Mouse (Mus musculus) 3T3-L1 (cell line): ENCODE results near the gene Stip1.

Source experiments
- DNase-seq: peaks from one replicate; pipeline ENCODE4 v3.0.0-alpha.2; 2015; ENCODE audit warnings: low read depth, low spot score

The Stip1 gene

DNA sequence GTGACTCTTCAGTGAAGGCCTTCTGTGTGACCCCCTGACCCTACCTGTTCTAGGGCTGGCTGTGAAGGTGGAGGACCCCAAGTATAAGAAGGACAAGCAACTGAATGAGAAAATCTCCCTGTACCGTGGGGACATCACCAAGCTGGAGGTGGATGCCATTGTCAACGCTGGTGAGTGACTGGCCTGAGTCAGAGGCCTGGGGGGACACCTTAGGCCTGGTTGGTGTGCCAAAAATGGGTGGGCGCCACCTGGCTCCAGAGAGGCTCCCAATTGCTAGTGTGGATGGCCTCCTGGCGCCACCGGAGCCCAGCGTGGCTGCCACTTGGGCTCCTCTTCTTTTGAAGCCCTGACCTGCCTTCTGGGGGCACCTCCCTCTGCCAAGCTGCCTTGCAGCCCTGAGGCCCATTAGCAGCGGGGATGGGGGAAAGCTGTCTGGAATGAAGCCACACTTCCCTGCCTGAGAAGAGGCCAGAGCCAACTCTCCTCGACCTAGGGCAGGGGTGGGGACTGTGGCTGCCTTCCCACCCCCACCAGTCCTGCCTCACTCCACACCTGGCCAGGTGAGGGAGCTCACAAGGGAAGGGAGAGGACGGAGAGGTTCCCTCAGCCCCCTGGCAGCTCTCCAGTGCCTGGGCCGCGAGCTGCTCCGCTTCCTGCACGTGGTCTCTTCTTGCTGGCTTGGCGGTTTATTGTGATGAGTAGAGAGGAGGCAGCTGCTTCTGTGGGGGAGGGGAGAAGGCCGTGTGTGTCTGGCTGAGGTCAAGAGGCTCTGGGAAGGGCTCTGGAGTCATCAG, 26.5 kb upstream of the Stip1 start:
- DNase-seq = no peak

DNA sequence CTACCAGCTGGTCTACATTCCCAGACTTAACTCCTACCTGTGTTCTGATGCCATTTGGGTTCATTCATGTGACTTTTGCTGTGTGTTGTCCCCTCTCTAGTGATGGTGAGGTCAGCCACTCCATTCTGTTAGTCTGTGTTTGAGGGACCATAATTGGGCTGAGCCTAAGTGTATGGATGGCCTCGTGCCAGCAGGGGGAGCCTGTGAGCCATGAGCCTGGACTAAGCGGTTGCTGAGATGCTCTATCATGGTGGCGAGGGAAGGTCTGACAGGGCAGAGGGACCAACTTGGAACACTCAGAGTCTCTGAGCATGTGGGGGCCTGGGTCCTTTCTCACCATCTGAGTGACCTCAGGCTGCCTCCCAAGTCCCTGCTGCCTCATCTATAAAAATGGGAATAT, 24.8 kb upstream of the Stip1 start:
- peak; percentile 93 for DNase-seq

DNA sequence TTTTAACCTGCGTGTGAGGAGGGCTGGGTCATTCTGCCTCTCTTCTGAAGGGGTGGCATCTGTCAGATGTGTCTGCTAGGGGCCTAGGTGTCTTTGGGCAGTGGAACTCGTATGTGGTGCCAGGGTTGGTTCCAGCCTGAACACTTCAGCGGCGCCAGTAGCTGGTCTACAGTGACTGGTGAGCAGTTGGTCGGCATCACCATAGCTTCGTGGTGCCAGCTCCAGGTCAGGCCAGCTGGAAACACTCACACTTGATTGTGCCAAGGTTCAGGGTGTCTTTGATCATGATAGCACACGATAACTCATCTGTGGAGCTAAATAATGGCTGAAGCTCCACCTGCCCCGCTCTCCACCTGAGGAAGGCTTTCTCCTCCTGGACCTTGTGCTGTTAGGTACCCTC, 23.1 kb upstream of the Stip1 start:
- no peak for DNase-seq

DNA sequence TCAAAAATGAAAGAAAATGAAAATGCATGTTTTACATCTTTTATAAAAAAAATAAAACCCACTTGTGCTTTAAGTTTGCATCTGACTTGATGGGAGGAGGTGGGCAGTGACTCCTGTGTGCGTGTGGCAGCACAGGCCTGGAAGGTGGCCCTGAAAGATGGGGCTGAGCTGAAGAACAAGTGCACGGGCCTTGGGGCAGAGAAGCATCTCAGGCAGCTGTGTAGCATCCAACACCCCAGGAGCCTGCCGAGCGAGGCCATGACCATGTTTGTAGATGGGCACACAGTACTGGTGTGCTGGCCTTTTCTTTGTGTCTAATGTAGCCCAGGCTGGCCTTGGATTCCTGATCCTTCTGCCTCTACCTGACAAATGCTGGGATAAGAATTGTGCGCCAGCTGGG, 22.3 kb upstream of the Stip1 start:
- no peak for DNase-seq

DNA sequence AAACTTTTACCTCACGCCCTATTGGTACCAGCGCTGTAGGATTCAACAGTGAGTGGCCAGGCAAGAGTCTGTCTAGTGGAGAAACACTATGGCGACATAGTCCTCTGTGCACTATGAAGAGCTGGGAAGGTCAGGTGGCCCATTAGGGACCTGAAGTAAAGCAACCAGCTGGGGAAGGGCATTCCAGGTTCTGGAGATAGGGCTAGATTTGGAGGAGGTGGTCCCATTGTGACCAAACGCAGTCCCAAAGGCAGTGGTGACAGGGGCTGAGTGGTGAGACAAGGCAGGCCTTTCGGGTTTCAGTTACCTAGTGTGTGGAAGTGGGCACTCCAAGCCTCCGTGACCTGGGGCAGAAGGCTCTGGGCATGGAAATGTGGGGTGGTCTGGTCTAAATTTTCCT, 18.8 kb upstream of the Stip1 start:
- no peak for DNase-seq

DNA sequence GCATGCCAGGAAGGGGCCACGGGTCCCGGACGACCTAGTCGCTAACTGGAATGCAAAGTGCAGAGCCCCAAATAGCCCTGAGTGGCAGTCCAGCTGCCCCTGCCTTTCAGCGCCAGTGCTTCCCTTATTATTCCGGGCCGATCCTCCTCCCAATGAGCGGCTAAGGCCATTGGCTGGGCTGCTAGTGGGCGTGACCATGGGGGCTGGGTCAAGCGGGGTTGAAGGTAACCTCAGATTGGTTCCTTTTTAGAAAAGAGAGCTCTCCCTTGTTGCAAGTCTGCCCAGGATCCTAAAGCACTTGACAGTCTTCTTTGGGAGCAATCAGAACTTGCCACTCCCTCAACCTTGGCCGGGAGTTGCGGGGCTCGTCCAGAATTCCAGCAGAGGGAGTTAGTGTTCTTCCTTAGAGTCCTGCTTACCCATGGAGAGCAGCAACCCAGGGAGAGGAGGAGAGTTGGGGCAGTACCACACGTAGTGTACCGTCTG, 18.0 kb upstream of the Stip1 start:
- DNase-seq = peak; percentile 96

DNA sequence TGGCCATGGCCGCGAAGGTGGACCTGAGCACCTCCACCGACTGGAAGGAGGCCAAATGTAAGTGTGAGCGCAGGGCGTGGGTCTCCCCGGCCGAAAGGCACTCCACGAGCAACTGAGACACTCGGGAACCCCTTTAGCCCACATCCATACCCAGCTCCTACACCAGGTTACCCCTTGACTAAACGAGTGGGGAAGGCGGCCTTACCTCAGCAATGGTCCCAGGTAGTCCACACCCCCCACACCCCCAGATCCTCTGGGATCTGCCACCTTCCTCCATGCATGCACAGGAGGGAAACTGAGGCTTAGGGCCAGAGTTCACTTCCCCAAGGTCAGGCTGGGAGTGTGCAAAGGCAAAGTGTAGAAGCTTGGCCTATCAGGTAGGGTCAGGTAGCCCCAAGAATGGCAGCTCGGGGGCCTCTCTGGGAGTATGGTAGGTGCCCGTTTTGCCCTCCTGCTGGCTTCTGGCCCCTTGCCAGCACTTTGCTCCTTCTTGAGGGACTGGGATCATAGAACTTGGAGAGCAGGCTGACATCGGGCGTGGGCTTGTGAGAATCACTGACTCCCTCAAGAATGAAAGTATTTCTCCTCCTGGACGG, 17.5 kb upstream of the Stip1 start:
- DNase-seq = no peak

DNA sequence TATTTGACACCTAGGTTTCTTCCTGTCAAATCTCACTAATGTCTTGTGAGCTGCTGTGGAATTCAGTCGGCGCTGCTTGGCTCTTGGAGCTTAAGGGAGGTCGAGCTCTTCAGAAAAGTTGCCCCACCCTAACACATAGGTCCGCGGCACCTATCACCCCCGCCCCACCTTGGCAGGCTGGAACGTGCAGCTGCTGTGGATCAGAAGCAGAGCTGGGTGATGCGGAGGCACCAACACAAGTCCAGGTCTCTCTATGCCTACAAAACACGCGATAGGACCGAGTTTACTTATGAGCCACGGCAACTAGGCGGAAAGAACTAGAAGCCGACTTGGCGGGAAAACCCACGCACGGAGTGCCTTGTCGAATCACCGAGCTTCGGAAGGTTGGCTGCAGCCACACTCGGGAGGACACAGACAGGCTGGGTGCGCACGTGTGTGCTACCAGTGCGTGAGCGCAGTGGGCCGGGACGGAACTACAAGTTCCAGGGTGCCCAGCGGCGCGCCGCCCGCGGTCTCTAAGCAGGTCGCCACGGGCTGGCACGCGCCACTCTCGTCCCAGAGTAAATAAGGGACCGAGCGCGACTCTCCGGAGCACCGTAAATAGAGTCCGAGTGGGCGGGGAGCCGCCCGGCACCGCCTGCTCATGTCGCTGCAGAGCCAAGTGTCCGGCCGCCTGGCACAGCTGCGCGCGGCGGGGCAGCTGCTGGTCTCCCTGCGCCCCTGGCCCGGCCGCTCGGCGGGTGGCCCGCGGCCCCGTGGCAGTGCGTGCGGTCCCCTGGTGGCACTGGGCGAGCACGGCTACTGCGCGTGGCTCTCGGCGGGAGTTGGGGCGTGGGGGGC, 16.7 kb upstream of the Stip1 start, which contains the start of gene Macrod1:
Gene Macrod1 (plus strand): TSS at position 563 of the 840 bp plus-strand sequence.
- peak; percentile 72 for DNase-seq

DNA sequence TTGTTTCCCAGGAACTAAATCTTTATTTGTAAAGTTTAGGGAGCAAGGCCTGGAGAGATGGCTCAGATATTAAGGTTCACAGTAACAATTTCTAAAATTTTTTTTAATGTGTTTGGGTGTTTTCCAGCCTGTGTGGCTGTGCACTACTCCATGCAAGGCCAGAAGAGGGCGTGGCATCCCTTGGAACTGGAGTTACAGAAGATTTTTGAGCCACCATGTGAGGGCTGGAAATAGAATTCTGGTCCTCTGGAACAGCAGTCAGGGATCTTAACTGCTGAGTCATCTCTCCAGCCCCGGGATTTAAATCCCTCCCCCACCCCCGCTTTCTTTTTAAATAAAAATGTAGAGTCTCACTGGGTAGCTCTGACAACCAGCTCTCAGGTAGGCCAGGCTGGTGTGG, 15.4 kb upstream of the Stip1 start:
- DNase-seq = peak; percentile 97

DNA sequence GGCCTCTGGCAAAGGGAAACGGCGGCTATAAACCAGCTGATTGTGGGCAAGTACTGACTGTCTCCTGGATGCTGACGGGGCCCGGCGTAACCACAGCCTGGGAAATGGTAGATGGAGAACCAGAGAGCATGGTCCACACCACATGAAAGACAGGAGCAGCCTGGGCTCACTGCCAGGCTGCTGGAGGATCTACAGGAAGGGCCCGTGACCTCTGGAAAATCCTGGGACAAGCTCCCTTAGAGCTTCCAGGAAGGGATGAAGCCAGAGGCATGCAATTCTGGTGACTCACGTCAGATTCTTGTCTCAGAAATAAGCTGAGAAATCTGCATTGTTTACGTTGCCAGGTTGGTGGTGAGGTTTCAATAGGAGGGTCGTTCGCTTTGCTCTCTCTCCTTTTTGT, 15.0 kb upstream of the Stip1 start:
- DNase-seq = peak; percentile 99

DNA sequence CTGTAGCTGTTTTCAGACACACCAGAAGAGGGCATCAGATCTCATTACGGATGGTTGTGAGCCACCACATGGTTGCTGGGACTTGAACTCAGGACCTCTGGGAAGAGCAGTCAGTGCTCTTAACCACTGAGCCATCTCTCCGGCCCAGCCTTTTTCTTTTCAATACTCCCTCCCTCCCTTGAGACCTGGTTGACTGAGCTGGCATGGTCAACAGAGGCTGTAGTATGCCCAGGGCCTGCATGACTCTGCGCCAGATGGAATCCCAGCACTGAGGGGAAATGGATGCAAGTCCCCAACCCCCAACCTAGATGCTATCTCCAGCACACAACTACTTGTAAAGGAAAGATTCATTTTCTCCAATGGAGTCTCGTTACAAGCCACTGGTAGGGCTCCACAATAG, 13.6 kb upstream of the Stip1 start:
- DNase-seq = peak; percentile 25

DNA sequence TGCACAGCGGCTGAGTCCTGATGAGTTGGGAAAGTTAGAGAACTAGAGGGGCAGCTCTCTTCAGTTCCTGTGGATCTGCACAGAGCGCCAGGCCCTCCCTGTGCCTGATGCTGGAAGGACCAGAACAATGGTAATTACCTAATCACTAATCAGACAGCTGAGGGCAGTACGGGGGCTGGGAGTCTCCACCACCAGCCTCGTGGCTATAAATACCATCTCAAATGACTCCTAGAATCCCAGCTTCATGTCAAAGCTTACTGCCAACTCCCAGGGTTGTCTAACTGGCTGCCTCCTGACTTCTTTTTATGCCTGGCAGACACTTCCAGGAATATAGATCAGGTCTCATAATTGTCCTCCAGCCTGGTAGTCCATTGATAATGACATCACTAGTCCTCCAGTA, 4.9 kb upstream of the Stip1 start:
- no peak for DNase-seq

DNA sequence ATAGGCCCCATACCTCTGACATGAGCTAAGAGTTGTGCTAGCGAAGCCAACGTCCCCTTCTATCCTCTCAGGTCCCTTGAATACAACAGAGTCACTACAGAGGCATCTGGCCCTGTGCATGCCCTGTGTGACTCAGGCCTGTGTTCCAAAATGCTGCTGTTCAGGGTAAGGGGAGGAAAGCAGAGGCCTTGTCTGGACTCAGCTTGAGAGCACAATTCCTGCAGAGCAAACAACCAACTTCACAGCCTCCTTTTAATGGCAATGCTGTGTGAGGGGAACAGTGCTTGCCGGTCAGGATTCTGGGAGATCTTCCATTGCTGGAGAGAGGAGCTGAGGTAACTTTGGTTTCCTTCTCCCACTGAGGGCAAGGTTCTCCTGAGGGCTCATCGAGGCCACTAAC, 4.5 kb upstream of the Stip1 start:
- DNase-seq = peak; percentile 31

DNA sequence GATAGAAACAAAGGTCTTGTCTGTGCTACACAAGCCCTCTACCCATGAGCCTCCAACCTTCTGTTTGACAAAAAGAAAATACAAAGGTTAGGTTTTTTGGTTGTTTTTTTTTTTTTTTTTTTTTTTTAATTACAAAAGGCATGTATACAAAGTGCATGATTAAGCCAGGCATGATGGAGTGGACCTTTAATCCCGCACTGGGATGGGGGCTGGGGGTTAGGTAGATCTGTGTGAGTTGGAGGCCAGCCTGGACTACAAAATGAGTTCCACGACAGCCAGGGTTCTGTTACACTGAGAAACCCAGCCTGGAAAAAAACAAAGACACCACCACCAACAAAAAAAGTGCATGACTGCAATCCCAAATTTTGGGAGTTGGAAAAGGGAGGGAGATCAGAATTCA, 1.4 kb upstream of the Stip1 start:
- no peak for DNase-seq

DNA sequence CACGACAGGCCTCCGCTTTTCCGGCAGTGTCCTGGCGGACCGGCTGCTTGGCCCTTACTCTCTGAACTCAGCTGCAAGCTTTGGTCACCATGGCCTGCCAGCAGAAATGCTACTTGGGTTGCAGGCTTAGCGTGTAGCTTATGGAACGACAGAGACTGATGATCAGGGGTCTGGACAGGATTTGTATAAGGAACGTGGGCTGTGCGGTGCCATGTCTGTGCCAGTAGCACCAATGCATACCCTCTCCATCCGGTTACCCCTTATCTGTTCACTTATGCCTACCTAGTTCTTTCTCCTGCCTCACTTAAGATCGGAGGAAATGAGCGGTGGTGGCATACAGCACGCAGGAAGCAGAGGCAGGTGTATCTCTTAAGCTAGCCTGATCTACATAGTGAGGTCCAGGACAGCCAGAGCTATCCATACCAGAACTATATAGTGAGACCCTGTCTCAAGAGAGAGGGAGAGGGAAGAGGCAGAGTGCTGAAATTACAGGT, 917 bp upstream of the Stip1 start:
- no peak for DNase-seq

DNA sequence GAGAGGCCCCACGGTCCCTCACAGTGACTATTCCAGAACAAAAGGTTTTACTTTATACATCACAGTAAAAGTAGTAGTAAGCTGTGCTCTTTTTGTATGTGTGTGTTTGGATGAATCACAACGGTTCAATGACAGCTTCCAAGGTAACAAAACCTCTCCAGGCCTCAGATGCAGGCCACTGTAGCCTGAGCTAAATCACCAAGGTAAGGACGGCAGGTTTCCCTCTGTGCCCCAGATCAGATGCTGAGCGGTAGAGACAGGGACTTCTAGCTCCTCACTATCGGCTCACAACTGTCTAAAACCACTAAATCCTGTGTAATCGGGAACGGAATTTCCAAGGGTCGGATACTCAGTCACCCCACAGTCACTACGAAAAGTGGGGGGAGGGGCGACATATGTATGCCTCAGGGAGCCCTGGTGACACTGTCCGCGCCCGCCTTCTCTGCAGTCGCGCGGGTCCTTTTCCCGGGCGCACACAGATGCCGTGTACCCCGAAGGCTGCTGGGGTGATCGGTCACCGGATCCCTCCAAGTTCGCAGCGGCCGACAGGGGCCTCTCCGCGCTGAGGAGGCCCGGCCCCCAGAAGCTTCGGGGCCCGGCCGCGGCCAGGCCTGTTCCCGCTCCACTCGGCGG, 563 bp downstream of the Stip1 start:
- DNase-seq = peak; percentile 62

DNA sequence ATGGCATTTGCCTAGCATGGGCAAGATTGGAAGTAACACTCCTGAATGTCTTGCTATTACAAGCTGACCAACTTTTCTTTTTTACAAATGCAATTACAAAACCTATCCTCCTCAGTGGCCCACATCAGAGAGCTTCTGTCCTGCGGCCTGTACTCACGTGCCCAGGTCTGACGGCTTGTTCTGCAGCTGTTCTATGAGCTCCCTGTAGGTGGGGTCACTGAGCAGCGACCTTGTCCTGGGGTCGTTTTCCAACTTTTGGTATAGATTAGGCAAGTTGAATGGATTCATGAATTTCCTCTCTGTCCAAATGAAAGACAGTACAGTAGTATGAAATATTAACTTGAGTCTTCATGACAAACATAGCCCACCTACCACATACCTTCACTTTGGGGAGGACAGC, 5.8 kb downstream of the Stip1 start:
- no peak for DNase-seq

DNA sequence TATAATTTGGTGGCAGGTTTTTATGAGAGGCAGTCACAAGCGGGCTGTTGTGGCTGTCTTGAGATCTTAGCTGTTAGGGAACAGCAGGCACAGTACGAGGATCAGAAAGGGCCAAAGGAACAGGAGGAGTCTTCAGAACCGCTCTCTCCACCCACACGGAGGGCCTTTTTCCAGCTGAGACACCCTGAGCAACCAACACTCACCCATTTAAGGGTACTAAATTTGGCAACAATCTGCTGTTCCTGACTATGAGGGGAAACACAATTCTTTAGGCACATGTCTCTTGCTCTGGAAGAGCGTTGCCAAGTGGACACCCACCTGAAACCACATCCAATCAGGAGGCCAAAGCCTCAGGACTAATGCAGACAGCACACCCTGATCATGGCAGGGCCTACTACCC, 10.2 kb downstream of the Stip1 start:
- no peak for DNase-seq

DNA sequence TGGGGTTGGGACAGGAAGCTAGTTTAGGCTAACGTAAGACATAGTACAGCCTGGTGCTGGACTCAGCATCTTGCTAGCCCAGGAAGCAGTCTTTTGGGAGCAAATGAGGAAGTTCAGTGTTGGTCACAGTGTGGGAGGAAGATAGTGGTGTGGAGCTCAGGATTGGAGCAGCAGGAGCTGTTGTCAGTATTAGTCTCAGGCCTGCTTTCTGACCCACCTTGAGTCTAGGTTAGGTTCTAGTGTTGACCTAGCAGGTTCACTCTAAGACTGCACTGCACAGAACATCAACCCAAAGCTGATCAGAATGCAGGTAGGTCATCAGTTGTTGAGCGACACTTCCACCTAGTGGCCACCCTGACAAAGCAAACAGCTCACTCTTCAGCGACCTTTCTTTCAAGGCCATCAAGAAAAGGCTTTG, 19.5 kb downstream of the Stip1 start:
- peak; percentile 71 for DNase-seq

DNA sequence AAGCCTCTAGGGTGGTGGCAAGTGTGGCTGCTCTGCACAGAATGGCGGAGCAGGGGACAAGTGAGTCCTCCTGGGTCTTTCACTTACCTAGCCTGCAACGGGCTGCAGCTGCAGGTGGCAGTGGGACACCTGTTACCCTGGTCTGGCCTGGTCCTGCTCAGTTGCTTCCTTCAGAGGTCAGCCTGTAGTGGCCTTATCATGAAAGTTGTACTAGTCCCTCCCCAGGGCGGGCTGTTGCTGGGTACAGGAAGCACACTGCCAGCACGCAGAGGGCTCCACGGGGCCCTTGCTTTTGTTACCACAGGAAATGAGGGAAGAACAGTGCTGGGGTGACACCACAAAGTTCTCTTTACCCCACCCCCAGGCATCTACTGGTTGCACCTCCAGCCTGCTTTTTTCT, 20.6 kb downstream of the Stip1 start, which contains the start of gene Fermt3:
Gene Fermt3 (minus strand): TSS at position 279 of the 400 bp plus-strand sequence.
- DNase-seq = no peak

DNA sequence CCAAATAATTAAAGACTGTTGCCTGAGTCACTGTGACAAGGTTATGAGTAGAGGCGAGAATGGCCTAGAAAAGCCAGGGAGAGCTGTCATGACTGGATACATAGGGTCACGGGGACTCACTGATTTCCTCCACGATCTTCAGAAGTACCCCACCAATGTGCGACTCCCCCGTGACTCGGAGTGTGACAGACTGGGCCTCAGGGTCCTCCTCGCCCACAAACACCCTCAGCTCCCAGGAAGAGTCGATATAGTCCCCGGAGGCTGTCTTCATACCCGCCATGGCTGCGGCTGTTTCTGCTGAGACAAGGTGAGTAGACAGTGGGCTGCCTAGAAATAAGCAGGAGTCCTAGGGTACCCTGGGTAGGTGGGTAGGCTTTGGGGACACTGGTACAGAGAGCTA, 21.2 kb downstream of the Stip1 start:
- DNase-seq = no peak
